Mouse (Mus musculus) neutrophil, adult 5-6 weeks (primary cell): Measurements from ENCODE around the gene Agl. TPM values are rescaled to one million over a fixed set of nuclear protein-coding genes. Genes with fewer than 3 reads are reported as not detected.

Experiments used
- ATAC-seq: fragments of 151-379, 151-347 bp; 2 replicates; pipeline ENCODE4 v1.8.0; 2017; ENCODE audit warnings: mild to moderate bottlenecking, moderate TSS enrichment; ENCODE audit not compliant: insufficient number of reproducible peaks, poor library complexity, low FRiP score, severe bottlenecking; ENCODE audit errors: extremely low read depth
- total RNA-seq: library from RNA; stranded (forward); fragments of 200-1000 nt; gene quantifications from 2 replicates; pipeline ENCODE4 v1.2.3, GENCODE M21; 2017

The Agl gene
- total RNA-seq: 13.9 and 17.3 TPM in 2 replicates

- peak; percentile 87 for ATAC-seq
Measured at GRCm38 (mm10) chr3:116807811-116808506, at the start of gene Agl. Gene Agl, minus strand, starts transcription at chr3:116808166.

DNA sequence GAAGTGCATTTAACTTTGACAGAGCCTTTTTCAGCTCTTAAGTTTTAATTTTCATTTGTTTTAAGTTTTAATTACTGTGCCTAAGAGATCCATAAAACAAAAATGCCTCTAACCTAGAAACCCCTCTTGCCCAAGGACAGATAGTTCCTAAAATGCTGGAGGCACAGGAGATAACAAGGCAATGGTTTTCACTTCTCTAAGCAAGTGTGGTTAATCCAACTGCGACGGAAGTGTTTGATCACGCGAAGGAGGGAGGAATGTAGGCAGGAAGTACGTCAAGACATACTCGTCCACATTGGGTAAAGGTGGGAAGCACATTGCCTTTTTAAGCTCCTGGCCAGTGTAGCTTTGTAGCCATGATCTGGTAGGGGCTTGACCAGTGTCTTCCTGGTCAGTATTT lies 49.6 kb upstream of the Agl start:
- ATAC-seq: no peak

GRCm38 (mm10) chr3:116852421-116852820 lies 44.5 kb upstream of the Agl start:
- ATAC-seq: no peak

- no peak for ATAC-seq
Measured at GRCm38 (mm10) chr3:116850376-116850775, 42.4 kb upstream of the Agl start.

DNA sequence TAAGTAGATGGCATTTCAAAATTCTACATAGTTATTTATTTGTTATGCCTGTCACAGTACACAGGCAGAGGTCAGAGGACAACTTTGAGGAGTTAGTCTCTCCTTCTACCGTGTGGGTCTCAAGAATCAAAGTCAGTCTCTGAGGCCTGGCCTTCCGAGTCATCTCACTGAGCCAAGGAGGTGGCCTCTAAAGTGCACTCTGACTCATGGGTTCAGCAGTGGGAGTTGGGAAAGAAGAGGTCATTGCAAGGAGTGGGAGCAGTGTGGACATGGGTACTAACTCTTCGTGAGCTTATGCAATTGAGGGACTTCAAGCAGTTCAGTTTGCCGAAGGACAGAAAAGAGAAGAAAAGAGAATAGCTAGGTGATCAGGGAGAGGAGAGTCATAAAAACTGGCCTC lies 41.0 kb upstream of the Agl start:
- ATAC-seq: no peak

GRCm38 (mm10) chr3:116848099-116848498 lies 40.1 kb upstream of the Agl start:
- ATAC-seq: no peak

GRCm38 (mm10) chr3:116846084-116846483 lies 38.1 kb upstream of the Agl start:
- ATAC-seq: no peak

GRCm38 (mm10) chr3:116844880-116845579 lies 37.1 kb upstream of the Agl start:
- peak; percentile 64; the same call in 1 of the 2 replicates for ATAC-seq

GRCm38 (mm10) chr3:116841311-116841710 lies 33.3 kb upstream of the Agl start:
- no peak for ATAC-seq

- no peak for ATAC-seq
Measured at GRCm38 (mm10) chr3:116836681-116837475, 28.9 kb upstream of the Agl start.

DNA sequence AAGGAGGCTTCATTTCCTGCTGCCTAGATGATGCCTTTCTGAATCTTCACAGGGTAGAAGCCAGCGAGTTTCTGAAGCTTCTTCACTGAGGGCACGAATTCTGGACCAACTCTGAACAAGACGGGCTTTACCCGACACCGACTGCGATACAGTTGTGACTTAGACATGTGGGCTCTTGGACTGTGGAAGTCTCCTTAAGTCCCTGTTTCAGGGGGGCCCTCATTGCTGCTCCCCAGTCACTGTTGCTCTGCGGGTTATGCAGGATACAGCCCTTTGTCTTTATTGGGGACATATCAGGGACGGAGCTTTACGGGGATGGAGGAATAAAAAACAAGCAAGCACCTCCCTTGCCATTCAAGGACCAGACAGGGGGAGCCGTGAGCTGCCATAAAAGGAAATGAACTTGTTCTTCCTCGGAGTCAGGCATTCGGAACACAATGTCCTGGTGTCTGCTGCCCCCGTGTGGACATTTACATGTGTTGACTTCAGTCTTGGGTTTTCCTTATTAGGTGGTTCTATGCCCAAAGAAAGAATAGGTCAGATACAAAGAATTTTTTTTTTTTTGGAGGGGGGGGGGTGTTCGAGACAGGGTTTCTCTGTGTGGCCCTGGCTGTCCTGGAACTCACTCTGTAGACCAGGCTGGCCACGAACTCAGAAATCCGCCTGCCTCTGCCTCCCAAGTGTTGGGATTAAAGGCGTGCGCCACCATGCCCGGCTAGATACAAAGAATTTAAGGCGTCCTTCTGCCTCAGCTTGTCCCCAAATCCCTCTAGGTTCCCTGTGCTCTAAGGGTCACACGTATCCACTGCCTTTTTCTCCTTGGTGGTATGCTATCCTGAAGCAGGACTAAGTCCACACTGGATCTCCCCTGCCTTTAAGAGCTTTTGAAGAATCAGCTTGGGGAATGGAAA lies 28.1 kb upstream of the Agl start:
- peak; percentile 96 for ATAC-seq

DNA sequence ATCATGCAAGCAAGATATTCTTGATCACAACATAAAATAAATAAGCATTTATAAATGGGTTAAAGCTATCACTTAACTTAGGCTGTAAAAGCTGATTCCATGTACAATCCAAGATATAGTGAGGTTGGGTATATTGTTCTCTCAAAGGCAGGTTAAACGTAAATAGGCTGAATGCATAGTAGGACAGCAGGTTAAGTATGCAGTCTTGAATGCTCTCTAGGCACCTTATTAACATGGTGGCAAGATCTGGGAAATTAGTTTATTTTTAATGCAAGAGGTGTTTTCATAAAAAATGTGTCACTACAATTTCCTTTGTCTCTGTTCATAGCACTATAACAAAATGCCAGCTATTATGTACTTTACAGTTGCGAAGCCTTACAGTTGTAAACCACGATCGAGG lies 27.4 kb upstream of the Agl start:
- ATAC-seq: no peak

DNA sequence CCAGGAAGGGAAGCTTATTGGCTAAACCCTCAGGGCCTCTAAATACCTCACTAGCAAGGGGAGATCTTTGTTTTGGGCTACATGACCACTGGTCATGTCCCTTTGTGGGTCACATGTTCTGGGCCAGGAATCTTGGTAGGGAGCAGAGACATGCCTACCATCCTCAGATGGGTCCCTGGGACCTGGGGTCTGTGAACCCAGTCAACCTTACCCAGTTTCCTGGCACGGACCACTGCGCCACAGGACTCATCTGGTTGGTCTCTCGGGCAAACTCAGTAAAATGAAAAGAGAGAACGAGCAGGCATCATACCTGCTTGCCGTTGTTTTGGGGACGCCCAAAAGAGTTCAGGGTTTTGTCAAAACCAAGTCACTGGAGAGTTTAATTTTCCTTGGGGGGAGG lies 26.3 kb upstream of the Agl start:
- ATAC-seq: no peak

GRCm38 (mm10) chr3:116833491-116833890 lies 25.5 kb upstream of the Agl start:
- ATAC-seq: no peak

DNA sequence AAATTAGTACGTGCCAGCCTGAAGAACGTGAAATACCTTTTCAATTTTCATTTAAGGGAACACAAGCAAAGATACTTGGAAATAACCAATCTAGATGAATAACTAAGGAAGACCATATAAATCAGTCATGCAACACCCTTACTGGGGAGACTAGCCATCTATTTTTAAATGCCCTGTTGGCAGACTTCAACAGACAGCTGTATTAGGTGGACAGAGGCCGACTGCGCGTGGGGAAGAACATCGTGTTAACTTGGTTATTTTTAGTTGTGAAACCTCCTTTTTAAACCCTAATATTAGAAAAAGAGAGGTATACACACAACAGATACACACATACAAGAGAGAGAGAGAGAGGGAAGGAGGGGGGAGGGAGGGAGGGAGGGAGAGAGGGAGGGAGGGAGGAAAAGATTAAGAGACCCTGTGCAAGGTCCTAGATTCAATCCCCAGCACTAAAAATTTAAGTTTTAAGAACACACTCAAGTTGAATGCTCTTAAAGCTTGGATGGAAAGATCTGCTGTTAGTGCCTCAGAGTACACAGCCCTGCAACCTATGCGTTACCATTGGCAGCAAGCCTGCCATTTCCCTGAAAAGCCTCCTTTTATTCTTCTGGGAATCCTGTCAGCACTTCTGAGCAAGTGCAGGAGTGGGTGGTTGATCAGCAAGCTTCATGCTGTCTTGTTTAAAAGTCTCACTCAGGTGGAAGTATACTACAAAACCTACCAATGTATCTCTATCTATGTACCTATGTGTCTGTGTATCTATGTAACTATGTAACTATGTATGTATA lies 24.8 kb upstream of the Agl start:
- no peak for ATAC-seq

GRCm38 (mm10) chr3:116831324-116831723 lies 23.4 kb upstream of the Agl start:
- no peak for ATAC-seq

GRCm38 (mm10) chr3:116829274-116829920 lies 21.4 kb upstream of the Agl start:
- no peak for ATAC-seq
